Mouse (Mus musculus) kidney, adult 2 months (tissue): Measurements from ENCODE around the gene Lpar6. TPM values are rescaled to one million over a fixed set of nuclear protein-coding genes. Genes with fewer than 3 reads are reported as not detected.

Experiments
- DNase-seq: peaks from one replicate; pipeline ENCODE4 v3.0.0; 2021
- H3K27ac ChIP-seq: fragments of 200-500 bp; 2 replicates; pipeline ENCODE4 v1.5.1; 2012; ENCODE audit warnings: low read depth, low read length, control low read depth, inconsistent platforms; ENCODE audit not compliant: insufficient read depth
- H3K27me3 ChIP-seq: fragments of 200-500 bp; replicated peaks from 2 replicates; pipeline ENCODE4 v1.6.1; 2012; ENCODE audit warnings: mild to moderate bottlenecking, moderate library complexity, low read length, inconsistent platforms; ENCODE audit not compliant: control insufficient read depth, insufficient read depth
- H3K36me3 ChIP-seq: fragments of 200-500 bp; 2 replicates; pipeline ENCODE4 v1.6.1; 2012; ENCODE audit warnings: mild to moderate bottlenecking, moderate library complexity, low read length, inconsistent platforms; ENCODE audit not compliant: control insufficient read depth, insufficient read depth
- H3K4me1 ChIP-seq: fragments of 200-500 bp; 2 replicates; pipeline ENCODE4 v1.6.1; 2011; ENCODE audit warnings: low read length; ENCODE audit not compliant: control insufficient read depth, insufficient read depth
- H3K4me3 ChIP-seq: fragments of 200-500 bp; 2 replicates; pipeline ENCODE4 v1.5.1; 2011; ENCODE audit warnings: mild to moderate bottlenecking, low read depth, low read length, control low read depth; ENCODE audit not compliant: insufficient read depth
- CTCF ChIP-seq: fragments of 200-500 bp; conservative IDR thresholded peaks from 2 replicates; pipeline ENCODE4 v1.5.1; 2011; ENCODE audit warnings: low read depth, mild to moderate bottlenecking, control low read depth, low read length, moderate library complexity, mixed read lengths; ENCODE audit not compliant: insufficient read depth, insufficient read length
- POLR2A ChIP-seq: fragments of 200-500 bp; IDR thresholded peaks from one replicate; pipeline ENCODE4 v1.6.1; 2011; ENCODE audit warnings: low read depth, low read length, control low read depth
- WGBS: fragments of 180-500 bp; shearing (Covaris S2); methylation state at CpG from one replicate; pipeline ENCODE4 v1.1.7; 2018; 5-methylcytosine and 5-hydroxymethylcytosine counted together
- polyA plus RNA-seq: library from polyadenylated mRNA; depleted of rRNA; stranded (reverse); fragments of >200 nt; gene quantifications from 2 replicates; pipeline ENCODE4 v1.2.3, GENCODE M21; 2012

Lpar6 gene
- polyA plus RNA-seq, 1 experiment: 3.1 TPM

DNA sequence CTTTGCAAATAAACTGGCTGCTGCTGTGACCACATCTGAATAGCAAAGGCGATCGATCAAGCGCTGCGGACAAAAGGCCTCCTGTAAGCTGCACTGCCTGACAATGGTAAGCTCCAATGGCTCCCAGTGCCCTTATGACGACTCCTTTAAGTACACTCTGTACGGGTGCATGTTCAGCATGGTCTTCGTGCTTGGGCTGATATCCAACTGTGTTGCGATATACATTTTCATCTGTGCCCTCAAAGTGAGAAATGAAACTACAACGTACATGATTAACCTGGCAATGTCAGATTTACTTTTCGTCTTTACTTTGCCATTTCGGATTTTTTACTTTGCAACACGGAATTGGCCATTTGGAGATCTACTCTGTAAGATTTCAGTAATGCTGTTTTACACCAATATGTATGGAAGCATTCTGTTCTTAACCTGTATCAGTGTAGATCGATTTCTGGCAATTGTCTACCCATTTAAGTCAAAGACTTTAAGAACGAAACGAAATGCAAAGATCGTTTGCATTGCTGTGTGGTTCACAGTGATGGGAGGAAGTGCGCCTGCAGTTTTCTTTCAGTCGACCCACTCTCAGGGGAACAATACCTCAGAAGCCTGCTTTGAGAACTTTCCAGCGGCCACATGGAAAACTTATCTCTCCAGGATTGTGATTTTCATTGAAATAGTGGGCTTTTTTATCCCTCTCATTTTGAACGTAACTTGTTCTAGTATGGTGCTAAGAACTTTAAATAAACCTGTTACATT lies 979 bp downstream of the Lpar6 start:
- no peaks in the 10 kb centered on the region for H3K27me3 ChIP-seq
- H3K4me1 ChIP-seq: peaks cover 10% of the 10 kb centered on the region
- DNase-seq: peak; percentile 67
- peaks cover 3% of the 10 kb centered on the region; the same call in 1 of the 2 replicates for H3K36me3 ChIP-seq
- WGBS: under 1% methylated on average over 20 of the region's 20 CpGs
- TF ChIP-seq CTCF (no peak), POLR2A (no peak)
- peak overlapping the region; percentile 79 for H3K27ac ChIP-seq
- peak overlapping the region; percentile 81 for H3K4me3 ChIP-seq

DNA sequence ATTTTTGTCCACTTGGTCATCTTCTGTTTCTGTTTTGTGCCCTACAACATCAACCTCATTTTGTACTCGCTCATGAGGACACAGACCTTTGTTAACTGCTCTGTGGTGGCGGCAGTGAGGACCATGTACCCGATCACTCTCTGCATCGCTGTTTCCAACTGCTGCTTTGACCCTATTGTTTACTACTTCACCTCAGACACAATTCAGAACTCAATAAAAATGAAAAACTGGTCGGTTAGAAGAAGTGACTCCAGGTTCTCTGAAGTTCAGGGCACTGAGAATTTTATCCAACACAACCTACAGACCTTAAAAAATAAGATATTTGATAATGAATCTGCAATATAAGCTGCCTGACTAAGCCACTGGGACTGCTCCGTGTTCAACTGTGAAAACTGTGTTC lies 1.6 kb downstream of the Lpar6 start:
- peaks cover 9% of the 10 kb centered on the region for H3K4me1 ChIP-seq
- peak; percentile 60 for DNase-seq

DNA sequence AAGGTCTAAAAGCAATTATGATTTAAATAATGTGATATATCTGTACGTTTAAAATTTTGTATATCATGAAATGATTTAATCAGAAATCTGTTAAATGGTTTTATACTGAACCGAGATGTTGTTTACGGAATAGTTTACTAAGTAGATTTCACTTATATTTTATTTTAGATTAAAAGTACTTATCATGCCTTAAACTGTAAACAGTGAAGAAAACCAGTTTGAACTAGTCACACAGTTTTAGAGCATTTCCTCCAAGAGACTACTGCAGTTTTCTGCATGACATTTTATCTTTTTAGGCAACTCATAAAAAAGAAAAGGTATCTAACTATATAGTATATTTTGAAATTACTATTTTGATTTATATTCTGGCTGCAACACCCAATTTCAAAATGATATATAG lies 2.2 kb downstream of the Lpar6 start:
- Histone ChIP-seq H3K27ac (no peak overlapping the region), H3K27me3 (no peaks in the 10 kb centered on the region), H3K4me1 (peaks cover 4% of the 10 kb centered on the region; the same call in 1 of the 2 replicates), H3K36me3 (peaks cover 3% of the 10 kb centered on the region; the same call in 1 of the 2 replicates), H3K4me3 (peak overlapping the region; percentile 81; the same call in 1 of the 2 replicates)
- DNase-seq: no peak
- TF ChIP-seq CTCF (no peak), POLR2A (no peak)
- WGBS: 23% methylated on average over 3 of the region's 3 CpGs

More for the DNA sequence above, 1.6 kb downstream of the Lpar6 start:
- TF ChIP-seq CTCF: no peak
- H3K27ac ChIP-seq: peak overlapping the region; percentile 79
- H3K36me3 ChIP-seq: peaks cover 3% of the 10 kb centered on the region; the same call in 1 of the 2 replicates
- no peaks in the 10 kb centered on the region for H3K27me3 ChIP-seq
- WGBS: 2% methylated on average over 6 of the region's 6 CpGs
- H3K4me3 ChIP-seq: peak overlapping the region; percentile 81

- 91% methylated on average over 2 of the region's 2 CpGs for WGBS
Measured at GRCm38 (mm10) chr14:73244061-73244597, 6.4 kb downstream of the Lpar6 start.

DNA sequence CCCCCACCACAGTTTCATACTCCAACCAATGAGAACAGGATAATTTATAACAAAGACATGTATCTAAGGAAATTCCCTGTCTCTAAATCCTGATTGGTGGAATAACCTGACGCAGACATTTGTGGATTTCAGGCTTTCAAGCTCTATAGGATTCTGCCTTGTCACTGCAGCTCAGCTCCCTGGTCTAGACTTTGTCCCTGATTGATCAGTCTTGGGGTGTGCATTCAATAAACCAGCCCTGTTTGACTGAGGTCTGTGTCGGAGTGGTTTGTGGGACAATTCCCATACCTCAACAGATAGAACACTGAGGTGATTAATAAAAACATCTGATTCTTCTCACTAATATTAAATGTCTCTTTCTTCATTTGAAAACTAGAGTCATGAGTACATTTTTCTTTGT lies 12.4 kb downstream of the Lpar6 start:
- no peak for TF ChIP-seq POLR2A
- TF ChIP-seq CTCF: no peak

More at GRCm38 (mm10) chr14:73244061-73244597, 6.4 kb downstream of the Lpar6 start:
- TF ChIP-seq POLR2A (no peak), CTCF (no peak)
- Histone ChIP-seq H3K4me1 (no peaks in the 10 kb centered on the region), H3K4me3 (no peak overlapping the region), H3K27ac (no peak overlapping the region; the same call in 1 of the 2 replicates), H3K27me3 (no peaks in the 10 kb centered on the region), H3K36me3 (peaks cover 3% of the 10 kb centered on the region; the same call in 1 of the 2 replicates)
- no peak for DNase-seq

GRCm38 (mm10) chr14:73252276-73252675 lies 14.6 kb downstream of the Lpar6 start:
- H3K4me1 ChIP-seq: peaks cover 13% of the 10 kb centered on the region
- no peak overlapping the region for H3K4me3 ChIP-seq
- no peaks in the 10 kb centered on the region for H3K27me3 ChIP-seq
- 50% methylated on average over 2 of the region's 2 CpGs for WGBS
- no peak for DNase-seq
- no peaks in the 10 kb centered on the region for H3K36me3 ChIP-seq
- H3K27ac ChIP-seq: peak overlapping the region; percentile 97
- TF ChIP-seq POLR2A (no peak), CTCF (no peak)

More for the DNA sequence above, 12.4 kb downstream of the Lpar6 start:
- no peak overlapping the region for H3K27ac ChIP-seq
- peaks cover 10% of the 10 kb centered on the region for H3K4me1 ChIP-seq
- DNase-seq: no peak
- H3K36me3 ChIP-seq: no peaks in the 10 kb centered on the region
- no peak overlapping the region for H3K4me3 ChIP-seq
- no peaks in the 10 kb centered on the region for H3K27me3 ChIP-seq
- WGBS: 96% methylated on average over 2 of the region's 2 CpGs
